Mouse (Mus musculus): ENCODE measurements at regions not wholly inside any gene's neighbourhood (a gene's known extent, or its start where the extent isn't known, plus 50 kb on each side); places are given as distances from the start of the nearest gene placed in this dataset.

DNA sequence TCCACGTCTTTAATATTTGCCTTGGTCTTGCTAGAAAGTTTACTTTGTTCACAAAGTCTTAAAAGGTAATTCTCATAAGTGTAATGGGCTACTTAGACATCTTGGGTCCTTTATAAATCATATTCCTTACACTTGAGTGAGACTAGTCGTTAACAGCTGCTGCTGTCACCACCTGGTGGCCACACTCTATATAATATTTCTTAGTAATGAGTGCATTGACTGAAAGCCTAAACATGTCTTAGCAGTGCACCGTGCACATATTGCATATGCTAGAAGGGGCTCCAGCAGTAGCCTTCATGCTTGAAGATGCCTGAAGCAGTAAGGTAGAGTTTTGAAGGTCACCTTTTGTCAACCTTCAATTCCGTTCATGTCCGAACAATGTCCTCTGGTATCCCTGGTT lies 177.2 kb downstream of the Nuf2 start:
- no peak for ATAC-seq (replicated peaks in 1 of 2; ENCODE audit: insufficient read depth in 1 of 2, low FRiP score in 2 of 2, low TSS enrichment in 1 of 2, low read depth in 1 of 2, poor library complexity in 2 of 2, severe bottlenecking in 2 of 2)

DNA sequence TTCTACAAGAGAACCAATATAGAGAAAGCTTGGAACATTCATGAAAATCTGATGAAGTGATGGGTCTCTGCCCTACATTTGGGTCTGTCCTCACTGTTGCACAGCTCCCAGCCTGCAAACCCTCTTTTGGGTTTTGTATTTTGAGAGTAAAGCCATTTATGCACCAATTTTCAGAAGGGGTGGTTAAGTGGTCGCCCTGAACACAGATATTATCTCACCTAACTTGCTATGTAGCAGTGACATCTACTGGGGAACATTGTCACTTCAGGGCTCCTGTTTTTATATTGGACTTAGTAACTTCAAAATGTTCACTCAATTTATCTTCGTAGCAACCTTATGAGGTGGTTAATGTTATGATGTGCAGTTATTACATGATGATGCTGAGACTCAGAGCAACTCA lies 183.6 kb downstream of the Nuf2 start:
- ATAC-seq (replicated peaks in 1 of 2; ENCODE audit: insufficient read depth in 1 of 2, low FRiP score in 2 of 2, low TSS enrichment in 1 of 2, low read depth in 1 of 2, poor library complexity in 2 of 2, severe bottlenecking in 2 of 2): no peak

DNA sequence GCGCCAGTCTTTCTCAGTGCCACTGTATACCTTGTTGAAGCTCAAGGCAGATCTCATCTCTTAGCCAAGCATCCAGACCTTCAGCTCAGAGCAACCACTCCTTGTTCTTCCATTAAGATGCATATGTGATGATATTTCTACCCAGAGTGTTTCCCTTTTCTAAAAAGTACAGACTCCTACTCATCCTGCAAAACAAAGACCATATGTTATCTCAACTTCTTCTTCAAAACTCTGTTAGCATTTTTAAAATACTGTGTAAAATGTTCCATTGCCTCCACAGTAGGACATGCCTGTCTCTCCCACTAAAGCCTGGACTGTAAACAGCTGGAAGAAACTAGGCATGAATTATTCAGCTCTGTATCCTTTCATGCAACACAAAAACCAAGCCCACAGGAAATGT lies 184.4 kb downstream of the Nuf2 start:
- ATAC-seq (replicated peaks in 1 of 2; ENCODE audit: insufficient read depth in 1 of 2, low FRiP score in 2 of 2, low TSS enrichment in 1 of 2, low read depth in 1 of 2, poor library complexity in 2 of 2, severe bottlenecking in 2 of 2): no peak

DNA sequence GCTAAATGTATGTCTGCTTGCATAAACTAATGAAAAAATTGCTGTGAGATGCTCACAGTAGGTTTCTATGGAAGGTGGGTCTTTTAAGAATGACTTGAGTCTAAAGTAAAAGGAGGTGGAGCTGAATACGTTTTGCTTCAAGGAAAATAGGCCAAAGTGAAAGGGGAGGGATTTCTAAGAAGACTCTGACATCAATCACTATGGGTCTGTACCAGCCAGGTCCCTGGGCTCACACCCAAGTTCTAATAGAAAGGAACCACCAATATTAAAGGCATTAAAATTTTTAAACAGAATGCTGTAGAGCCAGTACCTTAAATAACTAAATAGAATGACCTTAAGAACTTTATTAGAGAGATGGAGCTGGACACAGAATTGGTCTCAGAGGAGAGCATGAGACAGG lies 190.1 kb downstream of the Nuf2 start:
- no peak for ATAC-seq (replicated peaks in 1 of 2; ENCODE audit: insufficient read depth in 1 of 2, low FRiP score in 2 of 2, low TSS enrichment in 1 of 2, low read depth in 1 of 2, poor library complexity in 2 of 2, severe bottlenecking in 2 of 2)

DNA sequence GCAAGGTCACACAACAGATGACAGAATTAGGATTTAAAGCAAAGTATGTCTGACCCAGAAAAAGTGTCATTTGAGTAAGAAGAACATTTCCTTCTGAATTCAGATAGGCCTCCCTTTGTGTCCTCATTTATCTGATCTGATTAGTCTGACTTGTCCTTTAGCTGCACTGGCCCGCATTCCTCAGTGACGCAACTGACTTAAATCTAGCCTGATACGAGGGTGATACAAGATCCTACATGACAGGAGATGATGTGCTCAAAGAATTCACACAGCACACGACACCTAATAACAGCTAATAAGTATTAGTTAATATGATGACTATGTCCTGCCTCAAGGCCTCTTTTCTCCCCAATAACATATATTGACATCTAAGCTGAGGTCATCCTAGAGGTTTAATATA lies 192.8 kb downstream of the Nuf2 start:
- no peak for ATAC-seq (replicated peaks in 1 of 2; ENCODE audit: insufficient read depth in 1 of 2, low FRiP score in 2 of 2, low TSS enrichment in 1 of 2, low read depth in 1 of 2, poor library complexity in 2 of 2, severe bottlenecking in 2 of 2)

DNA sequence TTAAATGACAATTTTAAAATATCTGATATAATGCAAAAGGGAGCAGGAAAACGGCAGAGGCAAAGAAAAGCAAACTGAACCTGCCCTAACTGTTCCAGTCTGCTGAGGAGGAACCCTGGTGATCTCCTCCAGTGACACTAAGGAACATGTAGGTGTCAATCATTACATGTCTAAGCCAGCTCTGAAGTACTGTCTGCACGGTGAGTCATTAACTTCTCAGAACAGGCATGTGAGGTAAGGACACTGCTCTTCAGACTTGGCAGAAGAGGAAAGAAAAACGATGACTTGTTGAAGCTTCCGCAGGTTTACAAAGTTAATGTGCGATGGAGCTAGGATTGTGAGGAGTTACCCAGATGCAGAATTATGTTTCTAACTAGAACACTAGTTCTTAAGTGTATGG lies 199.1 kb downstream of the Nuf2 start:
- ATAC-seq (replicated peaks in 1 of 2; ENCODE audit: insufficient read depth in 1 of 2, low FRiP score in 2 of 2, low TSS enrichment in 1 of 2, low read depth in 1 of 2, poor library complexity in 2 of 2, severe bottlenecking in 2 of 2): no peak

DNA sequence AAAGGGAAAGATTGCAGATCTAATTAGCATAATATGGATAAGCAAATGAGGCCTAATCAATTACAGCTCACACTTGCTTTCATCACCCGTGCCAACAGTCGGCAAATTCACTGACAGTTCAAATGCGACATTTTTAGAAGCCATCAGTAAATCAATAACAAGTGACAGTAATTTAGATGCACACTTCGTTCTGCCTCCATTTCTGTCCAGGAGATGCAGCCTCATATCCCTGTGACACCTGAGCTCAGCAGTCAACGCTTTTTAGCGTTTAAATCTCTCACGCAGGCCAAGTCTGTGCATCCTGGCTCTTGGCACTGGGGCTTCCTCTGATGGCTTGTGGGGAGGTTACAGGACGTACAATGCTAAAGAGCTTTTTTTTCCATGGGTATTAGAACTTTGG lies 218.0 kb downstream of the Nuf2 start:
- ATAC-seq (replicated peaks in 1 of 2; ENCODE audit: insufficient read depth in 1 of 2, low FRiP score in 2 of 2, low TSS enrichment in 1 of 2, low read depth in 1 of 2, poor library complexity in 2 of 2, severe bottlenecking in 2 of 2): no peak

DNA sequence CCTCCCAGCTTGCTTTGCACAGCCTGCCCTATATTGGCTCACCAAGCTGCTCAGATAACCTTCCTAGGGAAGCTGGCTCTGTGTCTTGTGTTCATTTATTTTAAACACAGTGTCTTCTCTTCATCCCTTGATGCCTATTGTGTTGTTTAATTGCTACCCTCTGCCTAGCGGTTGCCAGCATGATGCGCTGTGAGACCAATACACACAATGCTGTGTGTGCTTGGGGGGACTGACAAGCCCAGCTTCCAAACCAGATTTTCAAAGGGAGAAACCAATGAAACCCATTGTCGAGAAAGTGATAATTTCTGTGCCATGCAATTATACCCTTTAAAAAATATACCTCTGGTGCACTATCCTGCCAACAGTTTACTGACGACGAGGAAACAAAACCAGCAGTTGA lies 247.8 kb downstream of the Nuf2 start:
- ATAC-seq (replicated peaks in 1 of 2; ENCODE audit: insufficient read depth in 1 of 2, low FRiP score in 2 of 2, low TSS enrichment in 1 of 2, low read depth in 1 of 2, poor library complexity in 2 of 2, severe bottlenecking in 2 of 2): no peak

DNA sequence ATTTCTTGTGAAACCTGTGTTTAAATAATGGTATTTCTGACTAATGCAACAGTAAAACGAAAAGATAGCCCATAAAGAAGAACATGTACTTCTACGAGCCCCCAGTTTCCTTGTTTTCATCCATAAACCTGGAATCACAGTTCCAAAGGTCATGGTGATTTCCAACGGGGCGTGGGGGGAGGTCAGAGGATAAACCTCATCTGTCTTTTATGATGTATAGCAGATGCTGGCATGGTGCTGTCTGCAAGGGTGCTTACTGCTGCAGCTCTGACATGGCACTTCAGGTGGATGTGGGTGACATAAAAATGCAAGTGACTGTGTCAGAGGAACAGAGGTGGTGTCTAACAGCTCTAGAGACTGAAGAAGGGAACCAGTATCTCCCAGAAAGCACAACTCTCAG lies 260.5 kb downstream of the Nuf2 start:
- ATAC-seq (replicated peaks in 1 of 2; ENCODE audit: insufficient read depth in 1 of 2, low FRiP score in 2 of 2, low TSS enrichment in 1 of 2, low read depth in 1 of 2, poor library complexity in 2 of 2, severe bottlenecking in 2 of 2): no peak

DNA sequence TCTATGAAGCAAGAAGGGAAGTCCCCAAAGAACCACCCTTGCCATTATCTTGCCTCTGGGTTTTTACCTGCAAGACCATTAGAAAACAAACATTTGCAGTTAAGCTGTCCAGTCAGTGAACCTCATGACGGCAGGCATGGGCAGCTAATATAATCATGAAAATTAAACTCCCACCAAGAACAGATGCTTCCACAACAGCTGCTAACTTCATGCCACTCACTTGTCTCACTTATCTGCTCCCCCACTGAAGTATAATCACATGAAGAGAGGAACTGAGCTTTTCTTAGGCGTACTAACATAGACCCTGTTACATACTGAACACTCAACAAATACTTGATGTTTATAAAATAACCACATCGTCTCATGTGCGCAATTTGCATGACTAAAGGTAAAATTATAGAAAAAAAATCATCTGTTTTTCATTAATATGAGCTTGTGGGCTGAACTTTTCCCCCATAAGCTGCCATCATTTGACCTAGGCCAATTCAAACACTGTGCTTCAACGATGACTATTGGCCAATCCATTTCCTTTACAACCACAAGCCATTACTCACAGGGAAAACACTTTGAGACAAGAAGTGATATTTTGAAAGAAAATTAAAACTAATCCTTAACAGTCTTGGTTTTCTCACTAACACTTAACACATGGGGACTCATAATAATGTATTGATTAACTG lies 267.1 kb downstream of the Nuf2 start:
- no peak for ATAC-seq (replicated peaks in 1 of 2; ENCODE audit: insufficient read depth in 1 of 2, low FRiP score in 2 of 2, low TSS enrichment in 1 of 2, low read depth in 1 of 2, poor library complexity in 2 of 2, severe bottlenecking in 2 of 2)

DNA sequence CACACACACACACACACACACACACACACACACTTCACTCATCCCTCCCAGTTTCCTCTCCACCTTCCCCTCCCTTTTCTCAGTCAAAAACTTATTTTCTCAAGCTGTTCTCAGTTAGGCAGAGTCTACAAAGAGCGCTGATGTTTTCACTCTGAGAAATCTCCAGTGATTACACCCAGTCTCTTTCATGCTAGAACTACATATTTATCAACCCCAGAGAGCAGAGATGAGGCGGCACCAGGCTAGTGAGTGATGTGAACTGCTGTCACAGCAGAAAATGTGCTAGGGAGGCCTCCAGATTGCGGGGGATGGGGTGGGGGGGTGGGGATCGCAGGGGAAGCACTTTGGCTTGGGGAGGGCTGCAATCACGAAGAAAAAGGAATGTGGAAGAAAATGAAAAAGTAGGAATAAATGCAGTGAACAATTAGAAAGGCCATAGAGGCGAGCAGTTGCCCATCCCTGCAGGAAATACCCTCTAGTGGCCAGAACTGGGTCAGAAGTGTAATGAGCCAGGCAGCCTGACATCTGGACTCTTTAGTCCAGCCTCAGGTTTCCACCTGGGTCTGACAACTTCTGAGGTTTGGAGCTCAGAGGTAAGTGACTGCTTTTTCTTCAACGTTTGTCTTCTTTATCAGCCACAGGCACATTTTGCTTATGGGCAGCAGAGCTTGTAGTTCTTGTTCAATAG lies 276.9 kb downstream of the Nuf2 start:
- no peak for ATAC-seq (replicated peaks in 1 of 2; ENCODE audit: insufficient read depth in 1 of 2, low FRiP score in 2 of 2, low TSS enrichment in 1 of 2, low read depth in 1 of 2, poor library complexity in 2 of 2, severe bottlenecking in 2 of 2)

DNA sequence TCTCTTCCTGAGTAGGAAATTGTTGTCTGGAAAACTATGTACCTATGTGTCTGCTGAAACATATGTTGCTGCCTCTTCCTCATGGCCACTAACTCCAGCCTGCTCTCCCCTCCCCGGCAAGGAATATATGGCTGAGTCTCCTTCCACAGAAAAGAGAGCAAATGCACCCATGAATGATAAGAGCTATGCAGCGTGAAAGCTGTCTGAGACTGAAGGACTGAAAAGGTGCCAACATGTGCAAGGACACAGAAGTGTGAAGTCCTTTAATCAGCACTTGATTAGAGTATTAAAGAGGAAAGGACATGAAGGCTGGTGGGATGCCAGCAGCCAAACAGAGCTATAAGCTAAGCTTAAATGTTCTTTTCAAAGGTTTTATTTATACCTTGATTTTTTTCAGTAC lies 279.1 kb downstream of the Nuf2 start:
- ATAC-seq (replicated peaks in 1 of 2; ENCODE audit: insufficient read depth in 1 of 2, low FRiP score in 2 of 2, low TSS enrichment in 1 of 2, low read depth in 1 of 2, poor library complexity in 2 of 2, severe bottlenecking in 2 of 2): no peak

DNA sequence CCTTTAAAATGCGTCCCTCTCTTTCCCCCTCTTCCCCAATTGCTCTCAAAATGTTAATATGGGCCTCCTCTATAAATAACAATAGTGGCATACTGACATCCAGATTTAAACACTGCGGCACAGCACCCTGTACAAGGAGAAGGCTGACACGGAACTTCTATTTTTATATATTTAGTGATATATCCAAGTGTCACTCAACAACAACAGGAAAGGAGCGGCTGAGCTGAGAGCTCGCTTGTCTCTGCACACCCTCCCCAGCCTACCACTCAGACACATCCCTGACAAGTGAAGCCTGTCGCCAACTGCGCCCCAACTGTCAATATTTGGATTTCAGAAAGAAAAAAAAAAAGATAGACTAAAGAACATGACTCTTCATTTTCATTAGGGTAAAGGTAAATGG lies 282.2 kb downstream of the Nuf2 start:
- no peak for ATAC-seq (replicated peaks in 1 of 2; ENCODE audit: insufficient read depth in 1 of 2, low FRiP score in 2 of 2, low TSS enrichment in 1 of 2, low read depth in 1 of 2, poor library complexity in 2 of 2, severe bottlenecking in 2 of 2)

DNA sequence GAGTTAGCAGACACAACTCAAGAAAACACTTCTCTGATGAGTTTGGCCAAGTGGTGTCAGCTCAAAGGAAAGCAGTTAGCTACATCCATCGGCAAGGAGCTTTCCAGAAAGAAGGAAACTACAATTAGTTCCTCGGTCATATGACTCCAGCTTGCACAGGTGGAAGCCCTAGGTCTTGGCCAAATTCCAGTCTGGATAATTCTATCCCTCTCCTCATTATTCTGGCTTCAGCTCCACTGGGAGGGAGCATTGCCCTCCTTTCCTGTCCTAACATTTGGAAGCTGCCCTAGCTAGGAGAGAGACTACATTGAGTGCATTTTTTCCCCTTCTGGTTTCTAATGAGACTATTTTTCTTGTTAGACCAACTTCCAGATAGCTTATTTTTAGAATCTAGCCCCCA lies 290.9 kb downstream of the Nuf2 start:
- ATAC-seq (replicated peaks in 1 of 2; ENCODE audit: insufficient read depth in 1 of 2, low FRiP score in 2 of 2, low TSS enrichment in 1 of 2, low read depth in 1 of 2, poor library complexity in 2 of 2, severe bottlenecking in 2 of 2): no peak

DNA sequence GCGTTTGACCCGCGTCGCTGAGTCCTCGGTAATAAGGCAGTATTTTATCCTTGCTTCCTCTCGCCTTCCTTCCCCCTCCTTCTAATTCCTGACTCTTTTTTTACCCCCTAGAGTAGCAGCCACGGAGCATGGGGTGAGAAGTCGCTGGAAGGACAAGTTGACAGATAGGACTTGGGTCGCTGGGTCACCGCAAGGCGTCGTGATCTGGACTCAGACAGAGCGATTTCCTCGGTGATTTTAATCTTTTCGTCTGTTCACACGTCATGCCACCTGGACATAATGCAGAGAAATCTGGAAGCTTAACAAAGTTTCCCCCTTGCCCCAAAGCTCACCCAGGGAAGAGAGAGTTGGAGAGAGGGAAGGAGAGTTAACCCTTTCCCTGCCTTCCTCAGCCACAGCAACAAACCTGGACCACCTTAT lies 292.6 kb downstream of the Nuf2 start:
- no peak for ATAC-seq (replicated peaks in 1 of 2; ENCODE audit: insufficient read depth in 1 of 2, low FRiP score in 2 of 2, low TSS enrichment in 1 of 2, low read depth in 1 of 2, poor library complexity in 2 of 2, severe bottlenecking in 2 of 2)

DNA sequence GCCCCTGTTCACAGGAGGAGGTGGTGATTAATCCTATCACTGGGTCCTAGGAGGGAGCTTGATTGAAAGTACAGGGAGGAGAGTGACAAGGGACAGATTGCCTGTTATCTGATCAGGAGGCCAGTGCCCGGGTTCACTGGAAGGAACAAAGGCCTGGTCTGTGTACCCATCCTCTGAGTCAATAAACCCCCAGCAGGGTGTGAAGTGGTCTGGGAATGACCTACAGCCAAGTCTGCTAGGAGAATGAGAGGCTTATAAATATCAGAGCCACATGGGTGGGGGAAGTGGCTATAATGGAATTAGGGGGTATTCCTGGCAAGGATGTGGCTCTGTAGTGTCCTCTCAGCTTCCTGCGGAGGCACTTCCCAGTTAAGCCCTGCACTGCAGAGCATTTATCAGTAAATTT lies 296.0 kb downstream of the Nuf2 start:
- no peak for ATAC-seq (replicated peaks in 1 of 2; ENCODE audit: insufficient read depth in 1 of 2, low FRiP score in 2 of 2, low TSS enrichment in 1 of 2, low read depth in 1 of 2, poor library complexity in 2 of 2, severe bottlenecking in 2 of 2)

DNA sequence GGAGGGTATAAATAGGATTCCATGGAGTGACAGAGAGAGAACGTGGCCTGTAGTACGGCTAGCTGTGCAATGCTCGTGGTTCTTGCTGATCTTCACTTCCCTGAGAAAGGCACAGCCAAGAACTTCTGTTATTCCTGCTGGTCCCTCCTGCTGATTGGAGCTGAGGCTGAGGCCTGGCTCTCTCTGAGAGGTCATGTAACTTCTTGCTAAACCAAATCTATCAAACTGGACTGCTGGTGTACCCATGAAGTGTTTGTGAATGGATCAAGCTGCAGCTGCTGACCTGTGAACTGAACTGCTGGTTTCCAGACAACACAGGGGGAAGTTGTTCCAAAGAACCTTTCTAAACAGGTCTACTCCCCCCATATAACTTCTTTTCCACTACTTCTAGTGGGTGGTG lies 297.9 kb downstream of the Nuf2 start:
- ATAC-seq (replicated peaks in 1 of 2; ENCODE audit: insufficient read depth in 1 of 2, low FRiP score in 2 of 2, low TSS enrichment in 1 of 2, low read depth in 1 of 2, poor library complexity in 2 of 2, severe bottlenecking in 2 of 2): no peak

DNA sequence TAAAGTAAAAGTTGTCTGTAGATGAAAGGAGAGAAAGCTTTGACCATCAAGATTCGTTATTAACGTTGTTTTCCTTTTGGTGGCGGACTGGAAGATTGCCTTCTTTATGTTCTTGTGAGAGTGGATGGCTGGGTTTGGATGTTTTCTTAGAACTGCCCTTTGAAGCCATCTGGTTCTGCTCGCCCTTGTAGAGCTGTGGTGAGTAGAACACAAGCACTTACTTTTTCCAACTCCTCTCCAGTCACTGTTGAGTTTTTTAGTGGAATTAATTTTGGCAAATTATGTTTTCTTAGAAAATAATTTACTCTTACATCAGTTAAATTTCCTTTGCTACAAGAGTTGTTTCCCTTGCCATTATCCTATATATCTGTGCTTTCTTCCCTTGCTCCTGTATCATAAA lies 301.2 kb downstream of the Nuf2 start:
- ATAC-seq (replicated peaks in 1 of 2; ENCODE audit: insufficient read depth in 1 of 2, low FRiP score in 2 of 2, low TSS enrichment in 1 of 2, low read depth in 1 of 2, poor library complexity in 2 of 2, severe bottlenecking in 2 of 2): no peak

DNA sequence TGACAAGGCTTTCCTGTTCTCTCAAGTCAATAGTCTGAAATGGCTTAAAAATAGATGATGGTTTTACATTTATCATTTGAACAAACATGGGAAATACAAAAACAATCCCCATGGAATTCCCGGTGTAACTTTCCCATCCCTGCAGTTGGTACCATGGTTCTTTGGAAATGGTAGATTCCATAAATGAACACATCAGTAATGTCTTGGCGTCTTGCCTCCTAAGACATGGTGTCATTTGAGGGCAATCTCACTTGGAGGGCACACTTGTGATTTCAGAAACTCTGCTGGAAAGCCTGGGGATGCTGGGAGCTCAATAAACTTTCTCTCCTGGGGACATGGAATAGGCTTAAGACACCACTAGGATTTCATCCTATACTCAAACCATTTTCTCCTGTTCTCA lies 306.8 kb downstream of the Nuf2 start:
- no peak for ATAC-seq (replicated peaks in 1 of 2; ENCODE audit: insufficient read depth in 1 of 2, low FRiP score in 2 of 2, low TSS enrichment in 1 of 2, low read depth in 1 of 2, poor library complexity in 2 of 2, severe bottlenecking in 2 of 2)

All from hematopoietic stem cell, adult 5-6 weeks (primary cell).